Mouse (Mus musculus) intestine, postnatal 0 days (tissue): ENCODE measurements around the gene Tex13c2. TPM values are rescaled to one million over a fixed set of nuclear protein-coding genes. Genes with fewer than 3 reads are reported as not detected.
A peak's percentile ranks its signal among the peaks of the same experiment; 100 is the strongest.

Experiments used
- ATAC-seq: fragments of 200-750 bp; cut with Nextera tagmentation; 2 replicates; pipeline ENCODE4 v1.8.0; 2017; ENCODE audit warnings: mild to moderate bottlenecking, moderate TSS enrichment, moderate library complexity
- H3K27ac ChIP-seq: fragments of 300-500 bp; sonication (generic); 2 replicates; pipeline ENCODE4 v1.5.1; 2014; ENCODE audit warnings: mild to moderate bottlenecking, low read depth, low read length, moderate library complexity
- H3K27me3 ChIP-seq: fragments of 300-500 bp; sonication (generic); replicated peaks from 2 replicates; pipeline ENCODE4 v1.6.1; 2014; ENCODE audit warnings: low read length, mixed read lengths; ENCODE audit not compliant: control insufficient read depth, insufficient read depth
- H3K36me3 ChIP-seq: fragments of 300-500 bp; sonication (generic); 2 replicates; pipeline ENCODE4 v1.6.1; 2014; ENCODE audit warnings: mild to moderate bottlenecking, moderate library complexity; ENCODE audit not compliant: control insufficient read depth, insufficient read depth
- H3K4me1 ChIP-seq: fragments of 300-500 bp; sonication (generic); replicated peaks from 2 replicates; pipeline ENCODE4 v1.6.1; 2014; ENCODE audit warnings: antibody characterized with exemption, low read length, mixed read lengths; ENCODE audit not compliant: control insufficient read depth, insufficient read depth
- H3K4me2 ChIP-seq: fragments of 300-500 bp; sonication (generic); replicated peaks from 2 replicates; pipeline ENCODE4 v1.6.1; 2014; ENCODE audit warnings: low read depth, mild to moderate bottlenecking, moderate library complexity
- H3K4me3 ChIP-seq: fragments of 300-500 bp; sonication (generic); 2 replicates; pipeline ENCODE4 v1.5.1; 2014; ENCODE audit warnings: low read depth, low read length
- H3K9ac ChIP-seq: fragments of 300-500 bp; sonication (generic); 2 replicates; pipeline ENCODE4 v1.6.1; 2014; ENCODE audit warnings: mild to moderate bottlenecking, low read depth, low read length
- H3K9me3 ChIP-seq: fragments of 300-500 bp; sonication (generic); 2 replicates; pipeline ENCODE4 v1.6.1; 2016; ENCODE audit warnings: mixed run types; ENCODE audit not compliant: control insufficient read depth
- CTCF ChIP-seq: sonication (generic); IDR thresholded peaks from 2 replicates; pipeline ENCODE4 v1.5.1; 2016; ENCODE audit warnings: low read depth, mild to moderate bottlenecking, control low read depth, antibody characterized with exemption, moderate library complexity
- WGBS: fragments of 180-500 bp; shearing (Covaris S2); extraction: QIAGEN DNeasy Blood & Tissue Kit; methylation state at CpG from one replicate; pipeline ENCODE4 v1.1.7; 2014; 5-methylcytosine and 5-hydroxymethylcytosine counted together
- polyA plus RNA-seq: library from polyadenylated mRNA; unstranded; fragments of >200 nt; fragmentation: Nextera tagmentation; extraction: Ambion mirVana; gene quantifications from 2 replicates; pipeline ENCODE4 v1.2.1, GENCODE M21; 2015

Tex13c2 gene
- polyA plus RNA-seq, 1 experiment from 2014 or later: not detected

GRCm38 (mm10) chrX:42502291-42503043 is 13.0 kb downstream of the Tex13c2 start, which contains the start of gene Sh2d1a:
Gene Sh2d1a (plus strand): TSS chrX:42502453.
- no peaks in the 10 kb centered on the region for H3K4me1 ChIP-seq
- H3K27ac ChIP-seq: no peak within 1 kb of the TSS
- H3K27me3 ChIP-seq: no peaks in the 10 kb centered on the region
- no peak within 1 kb of the TSS for H3K9ac ChIP-seq
- H3K4me3 ChIP-seq: no peak within 1 kb of the TSS
- WGBS: 71% methylated on average over 13 of the region's 13 CpGs
- H3K36me3 ChIP-seq: no peaks in the 10 kb centered on the region
- H3K9me3 ChIP-seq: no peaks in the 10 kb centered on the region
- ATAC-seq: no peak
- H3K4me2 ChIP-seq: no peak within 1 kb of the TSS
- no peak for TF ChIP-seq CTCF

- no peak for TF ChIP-seq CTCF
- H3K36me3 ChIP-seq: no peaks in the 10 kb centered on the region
- H3K4me3 ChIP-seq: no peak overlapping the region
- H3K9me3 ChIP-seq: no peaks in the 10 kb centered on the region
- H3K4me2 ChIP-seq: no peak overlapping the region
- WGBS: 73% methylated on average over 2 of the region's 2 CpGs
- no peak for ATAC-seq
- H3K27ac ChIP-seq: no peak overlapping the region
- no peaks in the 10 kb centered on the region for H3K4me1 ChIP-seq
- H3K9ac ChIP-seq: no peak overlapping the region
- H3K27me3 ChIP-seq: no peaks in the 10 kb centered on the region
Measured at GRCm38 (mm10) chrX:42511105-42511504, 21.6 kb downstream of the Tex13c2 start.

- Histone ChIP-seq H3K4me1 (no peaks in the 10 kb centered on the region), H3K27ac (no peak overlapping the region), H3K9me3 (no peaks in the 10 kb centered on the region), H3K4me2 (no peak overlapping the region), H3K9ac (no peak overlapping the region), H3K27me3 (no peaks in the 10 kb centered on the region), H3K36me3 (no peaks in the 10 kb centered on the region), H3K4me3 (no peak overlapping the region)
- no peak for ATAC-seq
- TF ChIP-seq CTCF: peak; percentile 50
Measured at GRCm38 (mm10) chrX:42512567-42512966, 23.1 kb downstream of the Tex13c2 start.

GRCm38 (mm10) chrX:42522868-42523267 is 33.4 kb downstream of the Tex13c2 start:
- TF ChIP-seq CTCF: no peak
- H3K36me3 ChIP-seq: no peaks in the 10 kb centered on the region
- H3K27me3 ChIP-seq: no peaks in the 10 kb centered on the region
- no peaks in the 10 kb centered on the region for H3K9me3 ChIP-seq
- no peak overlapping the region for H3K9ac ChIP-seq
- H3K27ac ChIP-seq: no peak overlapping the region
- no peak for ATAC-seq
- no peaks in the 10 kb centered on the region for H3K4me1 ChIP-seq
- no peak overlapping the region for H3K4me3 ChIP-seq
- WGBS: 87% methylated on average over 2 of the region's 2 CpGs
- H3K4me2 ChIP-seq: no peak overlapping the region

- no peaks in the 10 kb centered on the region for H3K27me3 ChIP-seq
- TF ChIP-seq CTCF: no peak
- H3K4me1 ChIP-seq: no peaks in the 10 kb centered on the region
- H3K4me2 ChIP-seq: no peak overlapping the region
- H3K9ac ChIP-seq: no peak overlapping the region
- no peak for ATAC-seq
- no peaks in the 10 kb centered on the region for H3K9me3 ChIP-seq
- H3K4me3 ChIP-seq: no peak overlapping the region
- no peak overlapping the region for H3K27ac ChIP-seq
- 82% methylated on average over 4 of the region's 4 CpGs for WGBS
- no peaks in the 10 kb centered on the region for H3K36me3 ChIP-seq
Measured at GRCm38 (mm10) chrX:42530703-42531102, 41.2 kb downstream of the Tex13c2 start.

GRCm38 (mm10) chrX:42540030-42540755 is 50.7 kb downstream of the Tex13c2 start:
- Histone ChIP-seq H3K27me3 (no peaks in the 10 kb centered on the region), H3K27ac (no peak overlapping the region), H3K4me2 (peak overlapping the region; percentile 56), H3K9ac (no peak overlapping the region), H3K4me3 (peak overlapping the region; percentile 34), H3K36me3 (no peaks in the 10 kb centered on the region), H3K4me1 (no peaks in the 10 kb centered on the region), H3K9me3 (no peaks in the 10 kb centered on the region)
- TF ChIP-seq CTCF: no peak
- ATAC-seq: no peak
- WGBS: 33% methylated on average over 3 of the region's 3 CpGs
